Mouse (Mus musculus): ENCODE results near the gene Uap1l1.

DNA sequence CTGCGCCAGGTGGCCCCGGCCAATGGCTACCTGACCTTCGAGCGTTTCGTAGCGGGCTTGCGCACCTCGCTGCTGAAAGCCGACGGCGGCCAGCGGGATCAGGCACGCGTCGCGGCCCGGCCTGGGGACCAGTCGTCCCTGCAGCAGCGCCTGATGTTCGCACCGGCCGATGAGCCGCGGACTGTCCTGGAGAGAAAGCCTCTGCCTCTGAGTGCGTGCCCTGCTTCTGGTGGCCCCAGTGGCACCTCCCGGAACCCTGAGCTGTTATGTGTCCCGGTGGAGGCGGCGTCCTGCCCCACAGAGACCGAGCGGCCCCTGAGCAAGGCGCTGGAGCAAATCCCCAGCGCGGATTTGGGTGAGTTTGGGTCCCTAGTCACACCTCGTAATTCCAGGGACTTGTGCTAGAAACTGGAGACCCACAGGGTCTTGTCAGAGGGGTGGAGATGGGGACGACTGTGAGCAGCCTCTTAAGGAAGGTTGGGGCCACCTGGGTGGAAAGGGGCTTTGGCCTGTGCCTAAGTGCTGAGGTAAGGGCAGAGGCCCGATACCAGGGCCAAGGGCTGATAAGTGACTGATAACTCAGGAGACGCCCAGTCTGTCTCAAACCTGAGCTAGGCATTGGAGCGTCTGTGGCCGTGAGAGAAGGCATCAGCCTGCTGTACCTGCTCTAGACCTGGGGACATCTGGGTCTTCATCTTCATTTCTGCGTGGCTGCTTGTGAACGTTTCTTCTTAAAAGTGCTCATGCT lies 7.3 kb upstream of the Uap1l1 start:
- TF ChIP-seq CTCF (IDR thresholded peaks at IDR 0.05; ENCODE audit: borderline replicate concordance, extremely low read depth, insufficient read depth, insufficient read length), result no peak
- TF ChIP-seq POLR2A (IDR thresholded peaks at IDR 0.05; ENCODE audit: borderline replicate concordance, extremely low read depth, insufficient read depth, insufficient read length, poor library complexity, severe bottlenecking), result no peak

All from brain, embryonic 14.5 days (tissue).